Mouse (Mus musculus) stomach, postnatal 0 days (tissue): ENCODE measurements around the gene Egflam.

Experiments used
- CTCF ChIP-seq: IDR thresholded peaks from 2 replicates; pipeline ENCODE4 v1.5.1; 2016; ENCODE audit warnings: antibody characterized with exemption, low read depth, mild to moderate bottlenecking, moderate library complexity
- EP300 ChIP-seq: optimal IDR thresholded peaks from 2 replicates; pipeline ENCODE3; 2016; ENCODE audit warnings: antibody characterized with exemption

DNA sequence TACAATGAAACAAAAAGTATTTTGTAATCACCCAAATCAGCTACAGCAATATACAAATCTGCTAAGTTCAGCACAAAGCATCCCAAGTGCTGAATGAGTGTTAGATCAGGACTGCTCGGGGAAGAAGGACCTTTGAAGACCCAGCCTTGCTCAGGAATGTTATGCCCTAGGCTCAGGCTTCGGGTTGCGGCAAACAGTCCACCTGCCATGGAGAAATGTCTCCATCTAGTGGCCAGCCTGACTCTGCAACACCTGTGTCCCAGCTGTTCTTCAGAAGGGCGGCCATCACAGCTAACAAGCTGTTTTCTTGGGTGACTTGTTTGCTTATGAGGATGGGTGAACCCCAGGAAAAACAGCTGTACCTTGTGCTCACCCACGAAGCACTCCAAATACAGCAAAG lies 172.0 kb downstream of the Egflam start:
- no peak for TF ChIP-seq EP300
- peak; percentile 100 for TF ChIP-seq CTCF
